Mouse (Mus musculus) duodenum, adult 2 months (tissue): ENCODE data around the gene Bivm. TPM values are rescaled to one million over a fixed set of nuclear protein-coding genes. Genes with fewer than 3 reads are reported as not detected.

ENCODE experiments used
- polyA plus RNA-seq: library from polyadenylated mRNA; depleted of rRNA; stranded (reverse); fragments of >200 nt; gene quantifications from 2 replicates; pipeline ENCODE4 v1.2.3, GENCODE M21; 2012; ENCODE audit warnings: low replicate concordance; rRNA removed

The Bivm gene
- polyA plus RNA-seq = 0.32 and 2.9 TPM in 2 replicates

GRCm38 (mm10) chr1:44118239-44119054, at the start of gene Bivm, which contains the start of gene Kdelc1:
Gene Bivm, plus strand, starts transcription at chr1:44118957.
Gene Kdelc1, minus strand, starts transcription at chr1:44118808.

GRCm38 (mm10) chr1:44102259-44102717, 16.5 kb upstream of the Bivm start, which contains the start of gene Tex30:
Gene Tex30, minus strand, starts transcription at chr1:44102441.

GRCm38 (mm10) chr1:44147563-44148381, 29.0 kb downstream of the Bivm start, which contains the start of gene Ercc5:
Gene Ercc5, plus strand, starts transcription at chr1:44147744.

Other genes starting within 250 kb of the Bivm start
- gene Tpp2, start 185.3 kb upstream of the Bivm start, polyA plus RNA-seq = 0.89 and 2.3 TPM in 2 replicates
- gene Mettl21c, start 98.9 kb upstream of the Bivm start, polyA plus RNA-seq = not detected in 2 replicates
- not detected in 2 replicates for gene Gm8251, start 57.0 kb upstream of the Bivm start, polyA plus RNA-seq
- gene Tex30, start 16.5 kb upstream of the Bivm start, polyA plus RNA-seq = 1.6 and 1.7 TPM in 2 replicates
- 4.2 and 14.5 TPM in 2 replicates for gene Kdelc1, start 149 bp upstream of the Bivm start, polyA plus RNA-seq
- 0.76 and 1.3 TPM in 2 replicates for gene Ercc5, start 28.8 kb downstream of the Bivm start, polyA plus RNA-seq
- gene Mettl21e, start 100.0 kb downstream of the Bivm start, polyA plus RNA-seq = not detected in 2 replicates